Mouse (Mus musculus) urinary bladder, adult 18-20 months (tissue): ENCODE results near the gene Tsen34.

Experiments
- DNase-seq, 2 experiments: peaks; one replicate each; pipeline ENCODE4 v3.0.0; 2022; ENCODE audit warnings: low spot score in 2 of 2, mixed read lengths in 2 of 2

Tsen34 gene

DNA sequence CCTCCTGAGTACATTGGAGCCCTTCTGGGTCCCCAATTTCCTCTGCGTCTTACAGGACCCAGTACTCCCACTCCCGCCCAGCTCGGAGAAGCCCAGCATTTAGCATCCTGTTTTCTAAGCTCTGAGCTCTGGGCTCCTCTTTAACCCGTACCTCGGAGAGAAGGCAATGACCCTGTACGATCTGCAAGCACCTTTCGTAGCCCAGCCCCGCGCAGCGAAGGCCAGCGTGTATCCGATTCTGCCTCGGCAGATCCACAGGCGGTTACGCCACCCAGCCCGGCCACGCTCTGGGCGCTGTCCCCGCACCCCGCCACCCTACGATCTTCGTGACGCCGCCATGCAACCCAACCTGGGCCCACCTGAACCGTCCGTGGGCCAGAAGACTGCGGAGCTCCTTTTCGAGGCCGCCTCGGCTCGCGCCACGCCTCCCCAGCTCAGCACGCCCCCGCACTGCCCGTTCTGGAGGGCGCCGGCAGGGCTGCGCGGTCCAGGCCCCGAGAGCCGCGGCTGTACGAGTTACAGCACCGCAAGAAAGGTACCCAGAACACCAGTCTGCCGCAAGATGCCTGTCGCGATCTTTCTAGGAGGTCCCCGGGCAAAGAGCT lies at the start of gene Tsen34:
Gene Tsen34, plus strand, starts transcription at position 482 of the 605 bp plus-strand sequence.
- DNase-seq, result no peak

DNA sequence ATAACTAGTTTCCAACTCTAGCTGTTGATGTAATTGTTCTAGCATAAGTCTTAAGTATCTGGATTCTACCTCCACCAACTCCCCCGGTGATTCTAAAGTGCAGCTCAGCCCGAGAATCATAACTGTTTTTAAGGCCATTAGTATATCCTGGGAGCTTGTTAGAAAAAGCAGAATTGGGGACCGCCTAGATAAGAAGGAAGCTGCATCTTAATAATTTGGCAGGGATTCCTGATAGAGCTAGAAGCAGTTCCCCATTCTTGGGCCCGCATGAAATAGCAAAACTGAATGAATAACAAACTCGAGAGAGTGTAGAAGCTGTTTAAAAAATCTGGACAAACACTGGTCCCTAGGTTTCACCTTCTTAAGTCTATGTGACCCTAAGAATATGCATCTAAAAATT lies 49.3 kb upstream of the Tsen34 start:
- no peak for DNase-seq

DNA sequence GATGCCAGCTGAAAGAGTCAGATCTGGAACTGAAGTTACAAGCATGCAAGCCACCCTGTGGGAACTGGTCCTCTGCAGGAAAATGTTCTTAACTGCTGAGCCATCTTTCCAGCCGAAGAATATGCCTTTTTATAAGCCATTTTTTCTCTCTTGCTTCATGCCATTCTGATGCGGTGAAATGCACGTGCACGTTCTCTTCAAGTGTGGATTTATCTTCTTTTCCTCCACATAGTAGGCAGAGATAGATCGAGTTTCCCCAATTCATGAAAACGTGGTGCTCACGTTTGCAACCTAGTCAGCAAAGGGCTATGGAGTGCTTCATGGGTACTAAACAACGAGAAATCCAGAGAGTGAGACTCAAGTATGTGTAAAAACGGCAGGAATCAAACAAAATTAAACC lies 48.8 kb upstream of the Tsen34 start:
- DNase-seq, result no peak

DNA sequence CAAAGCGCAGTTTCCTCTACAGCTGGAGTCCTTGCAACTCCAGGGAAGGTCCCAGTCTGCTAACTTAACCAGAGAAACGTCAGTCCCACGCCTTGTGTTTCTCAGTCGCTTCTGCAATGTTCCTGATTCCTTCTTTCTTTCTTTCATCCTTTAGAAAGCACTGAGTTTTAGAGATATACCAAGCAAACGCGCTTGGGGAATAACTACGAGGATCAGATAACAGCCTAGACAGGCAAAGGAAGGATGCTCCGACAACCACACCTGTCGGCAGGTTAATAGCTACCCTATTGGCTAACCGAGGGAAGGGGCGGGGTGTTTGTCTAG lies 48.4 kb upstream of the Tsen34 start:
- DNase-seq, result peak in 1 of 2 experiments; percentile 93

DNA sequence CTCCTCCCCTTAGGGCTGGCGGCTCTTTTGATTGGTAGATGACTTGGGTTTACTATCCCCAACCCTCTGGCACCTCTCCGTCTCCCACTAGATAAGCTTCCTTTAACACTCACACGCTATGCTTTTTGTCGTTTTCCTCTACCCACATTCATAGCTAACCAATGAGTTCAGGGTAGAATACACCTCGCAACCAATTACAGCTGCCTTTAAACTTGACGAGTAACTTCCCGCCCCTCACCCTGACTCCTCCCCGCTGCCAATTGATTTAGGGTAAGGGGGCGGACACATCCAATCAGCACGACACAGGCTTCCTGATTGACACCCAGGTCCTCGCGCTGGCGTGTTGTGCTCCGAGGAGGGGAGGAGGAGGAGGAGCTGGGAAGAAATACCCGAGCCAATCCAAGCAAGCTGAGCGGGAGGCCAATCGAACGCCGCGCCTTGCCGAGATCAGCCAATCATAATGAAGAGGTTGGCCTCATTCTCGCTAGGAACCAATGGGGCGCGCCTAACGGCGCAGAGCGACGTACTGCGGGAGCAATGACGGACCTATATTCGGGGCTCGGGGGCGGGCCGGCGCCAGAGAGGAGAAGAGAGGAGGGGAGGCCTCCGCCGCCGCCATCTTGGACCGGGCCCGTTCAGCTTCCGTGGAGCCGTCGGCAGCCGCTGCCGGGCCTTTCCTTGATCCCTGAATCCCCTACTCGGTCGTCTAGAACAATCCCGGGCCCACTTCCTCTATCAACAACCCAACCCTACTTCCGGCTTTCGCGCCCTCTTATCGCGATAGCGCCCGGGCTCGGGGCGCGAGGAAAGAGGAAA lies 47.8 kb upstream of the Tsen34 start, which contains the start of gene Cnot3:
Gene Cnot3, plus strand, starts transcription at position 597 of the 816 bp plus-strand sequence.
- DNase-seq, result peak; percentile 91 to 99

DNA sequence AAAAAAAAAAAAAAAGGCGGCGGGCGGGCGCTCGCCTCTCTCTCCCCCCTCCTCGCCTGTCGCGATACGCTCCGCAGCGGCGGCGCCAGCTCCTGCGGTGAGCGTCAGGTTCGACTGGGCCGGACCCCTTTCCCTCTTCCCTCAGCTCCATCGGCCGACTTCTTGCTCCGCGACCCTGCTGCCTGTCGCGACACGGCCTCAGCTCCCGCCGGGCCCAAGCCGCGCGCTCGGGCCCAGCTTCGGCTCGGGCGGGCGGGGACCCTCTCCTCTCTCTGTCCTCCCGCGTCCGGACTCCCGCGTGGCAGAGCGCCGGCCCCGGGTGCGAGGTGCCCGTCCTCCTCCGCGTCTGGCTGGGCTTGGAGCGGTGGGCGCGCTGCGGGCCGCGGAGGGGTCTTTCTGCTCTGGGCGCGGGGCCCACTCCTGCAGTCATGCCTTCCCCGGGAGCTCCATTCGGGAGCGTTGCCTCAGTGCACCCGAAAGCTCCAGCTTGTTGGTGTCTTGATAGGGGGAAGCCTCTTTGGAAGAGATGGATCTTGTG lies 47.1 kb upstream of the Tsen34 start:
- no peak for DNase-seq

DNA sequence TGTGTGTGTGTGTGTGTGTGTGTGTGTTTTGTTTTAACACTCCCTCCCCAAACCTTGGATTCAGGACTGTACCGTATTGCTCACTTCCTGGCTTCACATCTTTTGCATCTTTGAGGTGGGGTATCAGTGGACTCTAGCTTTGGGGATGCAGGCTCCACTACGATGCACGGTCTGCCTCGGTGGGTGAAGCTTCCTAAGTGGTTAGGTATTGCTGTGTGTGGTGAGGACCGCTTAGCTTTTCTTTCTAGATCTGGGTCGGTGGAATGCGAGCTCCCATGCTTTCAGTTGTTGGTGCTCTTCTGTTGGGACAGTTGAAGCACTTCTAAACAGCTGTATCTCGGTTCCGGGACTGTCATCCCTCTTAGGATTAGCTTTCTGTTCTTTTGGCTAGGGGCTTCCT lies 46.5 kb upstream of the Tsen34 start:
- DNase-seq, result no peak

DNA sequence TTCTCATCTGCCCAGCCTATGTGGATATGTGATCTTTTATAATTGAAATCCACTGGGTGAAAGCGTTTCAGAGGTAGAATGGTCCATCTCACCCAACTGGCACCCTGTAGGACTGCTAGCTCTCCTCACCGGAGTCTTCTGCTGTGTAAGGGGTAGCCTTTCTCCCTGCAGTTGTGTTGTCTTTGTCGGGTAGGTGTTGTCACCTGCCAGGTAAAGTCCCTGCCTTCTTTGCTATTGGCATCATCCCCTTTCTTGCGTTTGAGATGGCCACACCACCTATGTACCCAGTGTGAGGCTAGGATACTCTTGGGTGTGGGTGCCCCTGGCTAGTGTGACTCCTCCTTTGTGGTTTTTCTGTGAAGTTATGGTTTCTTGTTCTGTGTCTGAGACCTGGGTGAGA lies 46.0 kb upstream of the Tsen34 start:
- DNase-seq, result no peak

DNA sequence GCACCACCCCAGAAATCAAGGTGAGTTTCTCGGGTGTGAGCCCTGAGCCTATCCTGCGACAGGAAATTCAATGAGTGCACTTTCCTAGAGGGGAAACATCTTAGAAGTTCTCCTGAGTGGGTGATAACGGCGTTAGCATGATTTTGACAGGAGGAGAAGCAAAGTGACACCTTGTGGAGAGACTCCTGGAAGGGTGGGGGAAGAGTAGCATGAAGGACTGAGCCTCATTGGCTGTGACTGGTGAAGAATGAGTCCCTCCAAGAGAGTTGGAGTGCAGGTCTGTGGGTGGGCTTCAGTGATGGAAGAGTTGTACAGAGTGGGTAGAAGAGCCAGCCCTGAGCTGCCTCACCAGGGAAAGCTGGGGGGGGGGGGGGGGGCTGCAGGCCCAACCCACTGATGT lies 35.7 kb upstream of the Tsen34 start:
- no peak for DNase-seq

DNA sequence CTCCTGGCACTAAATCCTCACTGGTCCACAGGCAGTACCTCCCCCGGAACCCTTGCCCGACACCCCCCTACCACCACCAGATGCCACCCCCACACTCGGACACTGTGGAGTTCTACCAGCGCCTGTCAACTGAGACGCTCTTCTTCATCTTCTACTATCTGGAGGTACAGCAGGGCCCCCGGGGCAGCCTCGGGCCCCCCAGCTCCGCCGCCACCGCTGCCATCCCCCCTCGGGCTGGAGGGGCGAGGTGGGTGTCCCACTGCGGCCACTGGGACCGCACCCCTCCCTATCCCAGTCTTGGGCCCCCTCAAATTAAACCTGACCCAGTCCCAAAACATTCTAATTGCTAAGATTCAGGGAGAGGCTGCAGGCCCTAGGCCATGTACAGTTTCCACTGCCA lies 34.1 kb upstream of the Tsen34 start:
- DNase-seq, result no peak

DNA sequence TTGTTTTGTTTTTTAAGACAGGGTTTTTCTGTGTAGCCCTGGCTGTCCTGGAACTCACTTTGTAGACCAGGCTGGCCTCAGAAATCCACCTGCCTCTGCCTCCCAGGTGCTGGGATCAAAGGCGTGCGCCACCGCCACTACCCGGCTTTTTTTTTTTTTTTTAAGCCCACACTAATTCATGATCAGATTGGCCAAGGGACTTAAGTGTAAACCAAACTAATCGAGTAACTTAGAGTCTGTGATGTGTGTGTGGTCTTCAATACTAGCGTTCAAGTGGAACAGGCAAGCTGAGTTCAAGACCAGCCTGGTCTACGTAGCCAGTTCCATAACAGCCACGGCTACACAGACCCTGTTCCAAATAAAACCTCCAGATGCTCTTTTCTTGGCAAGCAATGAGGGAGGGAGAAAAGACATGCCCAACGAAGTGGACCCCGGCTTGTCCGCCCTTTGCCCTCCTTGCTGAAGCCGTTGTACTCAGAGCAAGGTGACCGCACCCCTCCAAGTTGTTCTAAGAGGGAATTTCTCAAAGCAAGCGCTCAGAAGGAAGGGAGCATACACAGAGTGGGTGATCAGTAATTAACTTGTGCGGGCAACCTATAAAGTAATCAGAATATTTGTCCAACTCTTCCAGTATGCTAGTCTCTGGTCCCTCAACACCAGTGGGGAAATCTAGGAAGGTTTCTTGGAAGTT lies 28.0 kb upstream of the Tsen34 start:
- no peak for DNase-seq

DNA sequence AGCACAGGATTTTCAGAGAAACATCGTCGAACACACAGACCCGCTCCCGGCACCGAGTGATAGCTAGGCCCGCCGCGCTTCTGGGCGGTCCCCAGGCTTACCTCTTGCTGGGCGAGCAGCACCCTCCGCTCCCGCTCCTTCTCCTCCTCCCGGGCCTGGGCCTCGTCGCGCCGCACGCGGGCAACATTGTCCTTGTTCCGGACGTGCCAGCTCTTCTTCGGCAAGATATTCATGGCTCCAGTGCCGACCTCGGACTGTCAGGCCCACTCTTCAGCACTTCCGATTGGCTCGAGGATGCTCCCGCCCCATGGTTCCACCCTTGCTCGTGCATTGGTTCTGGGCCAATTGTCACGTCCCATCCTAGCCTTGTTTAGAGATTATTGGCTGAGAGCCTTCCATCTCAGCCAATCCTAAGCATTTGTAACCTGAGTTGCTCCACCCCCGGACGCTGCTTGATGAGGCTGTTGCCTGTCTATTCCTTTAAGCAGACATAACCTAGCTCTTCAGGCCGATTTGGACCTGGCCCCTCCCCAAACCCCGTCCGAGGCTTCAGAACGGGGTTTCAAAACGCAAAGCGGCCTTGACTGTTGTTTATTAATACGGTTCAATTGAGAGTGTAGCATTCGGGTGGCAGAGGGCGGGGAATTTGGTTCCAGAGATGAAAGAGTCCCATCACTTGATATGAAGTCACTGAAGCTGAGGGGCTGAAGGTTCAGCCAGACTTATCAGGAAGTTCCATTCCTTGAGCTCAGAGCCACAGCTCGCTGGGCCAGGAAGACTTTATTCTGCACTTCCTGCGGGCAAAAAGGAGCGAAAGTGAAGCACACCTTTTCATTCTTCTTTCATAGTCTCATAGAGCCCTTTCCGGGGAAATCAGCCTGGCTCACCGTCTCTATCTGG lies 27.2 kb upstream of the Tsen34 start, which contains the start of gene Leng1:
Gene Leng1, minus strand, starts transcription at position 626 of the 900 bp plus-strand sequence.
- DNase-seq, result peak; percentile 89 to 96

DNA sequence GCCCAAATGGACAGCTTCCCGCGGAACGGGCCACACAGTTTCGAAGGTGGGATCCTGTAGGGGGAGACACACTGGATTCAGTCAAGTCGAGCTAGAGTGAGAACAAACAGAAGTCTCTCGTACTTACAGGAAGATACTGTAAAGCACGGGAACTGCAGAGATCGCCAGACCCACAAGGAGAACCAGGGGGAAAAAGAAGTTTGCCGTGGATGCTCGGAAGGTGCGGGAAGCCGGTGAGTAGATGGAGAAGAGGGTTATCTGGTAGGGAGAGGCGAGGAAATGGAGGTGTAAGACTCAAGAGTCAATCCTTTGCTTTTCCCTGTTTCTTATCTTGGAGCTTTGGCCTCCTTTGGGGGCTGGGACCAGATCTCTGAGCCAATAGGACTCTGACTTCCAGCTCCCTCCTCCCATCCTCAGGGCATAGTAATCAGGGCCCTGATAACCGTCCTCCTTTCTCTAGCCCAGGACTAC lies 25.7 kb upstream of the Tsen34 start:
- DNase-seq, result no peak

DNA sequence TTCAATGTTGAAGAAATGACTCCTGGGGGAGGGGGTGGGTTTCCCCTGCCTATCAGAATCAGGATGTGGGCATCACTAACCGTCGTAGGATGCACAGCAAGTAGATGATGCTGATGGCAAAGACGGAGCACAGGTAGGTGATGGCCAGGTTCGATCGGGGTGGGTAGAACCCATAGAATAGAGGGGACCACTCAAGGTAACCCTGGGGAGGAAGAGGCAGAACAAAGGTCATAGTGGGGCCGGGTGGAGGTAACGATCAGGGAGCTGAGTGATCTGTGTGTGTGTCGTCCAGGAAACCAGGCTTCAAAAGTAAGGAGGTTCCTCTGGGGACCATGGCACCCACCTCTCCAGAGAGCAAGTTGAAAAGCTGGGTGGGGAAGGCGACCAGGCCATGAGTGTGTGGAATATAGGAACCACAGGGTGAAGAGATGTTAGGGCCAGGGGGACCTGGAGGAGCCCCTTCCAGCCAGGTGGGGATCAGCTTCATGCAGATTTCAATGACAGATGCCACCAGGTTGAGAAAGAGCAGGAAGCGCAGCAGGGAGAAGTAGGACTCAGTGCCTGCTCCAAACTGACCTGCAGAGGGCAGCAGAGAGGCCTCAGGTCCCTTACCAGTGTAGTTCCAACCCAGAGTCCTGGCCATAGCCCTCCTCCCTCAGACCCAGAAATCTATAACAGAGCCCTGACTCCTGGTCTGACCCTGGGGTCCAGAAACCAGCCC lies 18.0 kb upstream of the Tsen34 start:
- DNase-seq, result peak; percentile 60 to 64

DNA sequence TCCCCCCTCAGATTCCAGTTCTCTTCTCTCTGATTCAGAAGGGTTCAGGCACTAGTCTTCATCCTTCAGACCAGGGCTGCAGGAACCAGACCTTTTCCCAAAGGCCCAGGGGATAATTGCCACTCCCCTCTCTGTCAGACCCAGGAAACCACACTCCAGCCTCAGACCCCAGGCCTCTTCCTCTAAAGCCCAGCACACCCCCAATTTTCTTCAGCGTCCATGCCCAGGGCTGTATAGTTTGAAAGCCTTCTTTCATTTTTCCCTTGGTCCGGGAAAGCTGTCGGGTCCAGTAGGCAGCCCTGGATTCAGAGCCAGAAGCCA lies 17.5 kb upstream of the Tsen34 start:
- no peak for DNase-seq

DNA sequence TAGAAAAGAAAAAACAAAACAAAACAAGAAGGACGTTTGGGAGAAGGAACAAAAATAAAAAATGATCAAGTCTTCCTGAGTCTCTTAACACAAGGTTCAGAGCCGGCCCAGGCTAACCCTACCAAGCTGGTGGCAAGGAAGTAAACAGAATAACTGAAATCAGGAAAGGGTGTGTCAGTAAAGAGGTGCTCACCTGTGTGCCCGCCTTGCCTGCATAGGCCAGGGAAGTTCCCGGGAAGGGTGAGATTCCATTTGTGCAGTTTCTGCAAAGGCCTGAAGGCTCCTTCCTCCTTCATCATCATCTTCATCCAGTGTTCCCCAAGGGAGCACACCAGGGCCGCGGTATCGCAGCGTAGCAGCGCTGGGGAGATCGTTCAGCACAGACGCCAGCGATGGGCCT lies 16.3 kb upstream of the Tsen34 start:
- DNase-seq, result peak in 1 of 2 experiments; percentile 18

DNA sequence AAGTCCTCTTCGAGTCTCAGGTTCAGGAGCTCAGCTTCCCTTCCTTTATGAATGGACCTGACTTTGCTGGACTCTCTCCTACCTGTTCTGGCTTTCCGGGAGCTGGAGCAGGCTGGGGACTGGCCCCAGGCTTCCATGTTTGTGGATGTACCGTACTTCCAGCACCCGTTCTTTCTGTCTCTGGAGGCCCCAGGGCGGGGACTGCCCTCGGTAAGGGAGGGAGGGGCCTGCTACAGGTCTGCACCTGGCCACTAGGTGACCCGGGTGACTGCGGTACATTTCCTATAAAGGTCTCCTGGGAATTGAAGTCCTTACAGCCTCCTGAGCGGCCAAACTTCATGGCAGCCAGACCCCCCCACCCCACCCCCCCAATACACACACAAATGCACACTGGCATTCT lies 15.3 kb upstream of the Tsen34 start, which contains the start of gene Tmc4:
Gene Tmc4, minus strand, starts transcription at position 212 of the 400 bp plus-strand sequence.
- DNase-seq, result peak; percentile 55 to 62

DNA sequence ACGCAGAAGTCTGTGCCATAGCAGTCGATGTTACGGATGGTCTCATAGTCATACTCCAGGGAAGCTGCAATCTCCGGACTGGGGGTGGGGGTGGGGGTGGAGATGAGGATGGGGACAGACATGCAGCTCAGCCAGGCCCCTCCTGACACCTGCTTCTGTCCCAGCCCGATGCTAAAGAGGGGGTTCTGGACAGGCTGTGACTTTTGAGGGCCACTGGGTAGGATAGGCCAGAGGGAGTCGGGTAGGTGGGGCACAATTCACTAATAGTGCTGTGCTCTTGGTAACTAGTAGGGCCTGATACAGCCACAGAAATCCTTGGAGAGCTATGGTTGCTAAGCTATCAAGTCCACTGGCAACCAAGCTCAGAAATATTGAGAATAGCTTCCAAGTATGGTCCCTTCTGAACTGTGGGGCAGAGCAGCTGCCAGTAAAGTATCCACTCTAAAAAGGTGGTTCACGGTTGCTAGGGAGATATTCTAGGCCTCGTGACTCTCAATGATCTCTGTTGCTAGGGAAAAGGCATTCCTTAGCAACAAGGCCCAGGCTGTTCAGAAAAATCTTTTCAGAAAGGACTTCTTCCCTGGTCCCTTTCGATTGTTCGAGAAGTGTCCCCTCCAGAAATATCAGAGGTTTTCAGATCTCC lies 8.6 kb upstream of the Tsen34 start:
- DNase-seq, result no peak

DNA sequence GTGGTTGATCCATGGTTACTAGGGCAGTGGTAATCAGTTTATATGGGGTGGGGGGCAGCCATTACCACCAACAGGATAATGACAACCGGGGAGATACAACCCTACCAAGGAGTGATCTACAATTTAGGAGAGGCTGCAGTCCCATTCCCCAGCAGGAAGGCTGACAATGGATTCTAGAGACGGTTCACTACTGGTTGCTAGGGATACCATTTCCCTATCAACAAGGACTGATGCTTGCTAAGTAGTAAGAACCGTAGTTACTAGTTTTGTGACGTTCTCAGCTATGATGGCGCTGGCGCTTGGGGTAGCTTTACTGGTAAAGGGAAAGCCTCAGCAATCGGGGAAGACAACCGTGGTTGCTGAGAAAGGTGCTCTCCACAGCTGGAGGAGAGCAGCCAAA lies 8.0 kb upstream of the Tsen34 start:
- no peak for DNase-seq
